Mouse (Mus musculus) limb, embryonic 14.5 days (tissue): ENCODE measurements around the gene Map4. TPM values are rescaled to one million over a fixed set of nuclear protein-coding genes. Genes with fewer than 3 reads are reported as not detected.

ENCODE experiments used
- ATAC-seq: fragments of 200-750 bp; cut with Nextera tagmentation; 2 replicates; pipeline ENCODE4 v1.8.0; 2017; ENCODE audit warnings: low read depth, moderate number of reproducible peaks, moderate TSS enrichment; ENCODE audit not compliant: low FRiP score
- DNase-seq: peaks from one replicate; pipeline ENCODE4 v3.0.0-alpha.2; 2015; ENCODE audit warnings: low spot score
- H3K27ac ChIP-seq: fragments of 300-500 bp; sonication (generic); replicated peaks from 2 replicates; pipeline ENCODE4 v1.5.1; 2014; ENCODE audit warnings: low read depth, mild to moderate bottlenecking, low read length, moderate library complexity, mixed read lengths
- H3K27me3 ChIP-seq: fragments of 300-500 bp; sonication (generic); 2 replicates; pipeline ENCODE4 v1.6.1; 2014; ENCODE audit warnings: low read length, mixed read lengths; ENCODE audit not compliant: control insufficient read depth, insufficient read depth
- H3K36me3 ChIP-seq: fragments of 300-500 bp; sonication (generic); 2 replicates; pipeline ENCODE4 v1.6.1; 2014; ENCODE audit warnings: mild to moderate bottlenecking, low read length, moderate library complexity, mixed read lengths; ENCODE audit not compliant: control insufficient read depth, insufficient read depth
- H3K4me1 ChIP-seq: fragments of 300-500 bp; sonication (generic); 2 replicates; pipeline ENCODE4 v1.6.1; 2014; ENCODE audit warnings: antibody characterized with exemption, low read length, mixed read lengths; ENCODE audit not compliant: control insufficient read depth, insufficient read depth
- H3K4me2 ChIP-seq: fragments of 300-500 bp; sonication (generic); replicated peaks from 2 replicates; pipeline ENCODE4 v1.6.1; 2014; ENCODE audit warnings: low read depth, mild to moderate bottlenecking, low read length, moderate library complexity; ENCODE audit not compliant: severe bottlenecking
- H3K4me3 ChIP-seq: fragments of 300-500 bp; sonication (generic); replicated peaks from 2 replicates; pipeline ENCODE4 v1.5.1; 2014; ENCODE audit warnings: low read length
- H3K9ac ChIP-seq: fragments of 300-500 bp; sonication (generic); 2 replicates; pipeline ENCODE4 v1.6.1; 2014; ENCODE audit warnings: mild to moderate bottlenecking, low read depth, low read length, moderate library complexity; ENCODE audit not compliant: severe bottlenecking
- H3K9me3 ChIP-seq: fragments of 300-500 bp; sonication (generic); 2 replicates; pipeline ENCODE4 v1.6.1; 2016; ENCODE audit warnings: low read length; ENCODE audit not compliant: control insufficient read depth
- POLR2A ChIP-seq: fragments of 200-500 bp; IDR thresholded peaks from 2 replicates; pipeline ENCODE4 v1.8.0; 2012; ENCODE audit warnings: inconsistent platforms, mild to moderate bottlenecking, moderate library complexity, borderline replicate concordance; ENCODE audit not compliant: insufficient read depth, insufficient read length; ENCODE audit errors: extremely low read depth
- WGBS: fragments of 180-500 bp; shearing (Covaris S2); extraction: QIAGEN DNeasy Blood & Tissue Kit; methylation state at CpG from one replicate; pipeline ENCODE4 v1.1.7; 2014; 5-methylcytosine and 5-hydroxymethylcytosine counted together
- polyA plus RNA-seq, 2 experiments: library from polyadenylated mRNA; depleted of rRNA in 1 of 2; stranded (reverse) in 1 of 2; unstranded in 1 of 2; fragments of >200 nt; fragmentation: Nextera tagmentation in 1 of 2; extraction: Ambion mirVana in 1 of 2; gene quantifications; 2 replicates each; pipeline versions ENCODE4 v1.2.1 to v1.2.3; 2012 to 2014

The Map4 gene
- polyA plus RNA-seq, 2 experiments: 76.6 to 161 TPM

- H3K9me3 ChIP-seq: no peaks in the 10 kb centered on the region
- no peak overlapping the region for H3K27ac ChIP-seq
- H3K4me3 ChIP-seq: no peak overlapping the region
- no peaks in the 10 kb centered on the region for H3K4me1 ChIP-seq
- H3K4me2 ChIP-seq: no peak overlapping the region
- TF ChIP-seq POLR2A: no peak
- DNase-seq: no peak
- no peak for ATAC-seq
- WGBS: 75% methylated on average over 6 of the region's 6 CpGs
- H3K9ac ChIP-seq: no peak overlapping the region
- H3K36me3 ChIP-seq: no peaks in the 10 kb centered on the region
- no peaks in the 10 kb centered on the region for H3K27me3 ChIP-seq
Measured at GRCm38 (mm10) chr9:109907774-109908465, 23.3 kb upstream of the Map4 start.

DNA sequence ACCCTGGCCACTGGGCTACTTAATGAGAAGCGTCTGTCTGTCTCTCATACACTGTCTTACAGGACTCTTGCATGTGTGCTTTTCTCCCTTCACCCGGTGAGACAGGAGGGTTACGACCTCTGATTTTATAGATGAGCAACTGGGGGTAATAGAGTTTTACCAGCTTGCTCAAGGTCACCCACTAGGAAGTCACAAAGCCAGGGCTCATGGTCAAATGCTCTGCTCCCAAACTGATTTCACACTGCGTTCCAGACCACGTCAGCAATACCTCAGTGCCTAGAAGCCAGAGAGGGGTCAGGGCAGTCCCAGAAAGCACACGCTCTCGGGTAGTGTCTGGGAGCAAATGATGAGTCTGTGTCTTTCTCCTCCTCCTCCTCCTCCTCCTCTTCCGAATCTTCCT lies 22.2 kb upstream of the Map4 start:
- DNase-seq: no peak
- Histone ChIP-seq H3K4me2 (no peak overlapping the region), H3K9me3 (no peaks in the 10 kb centered on the region), H3K27ac (no peak overlapping the region), H3K4me3 (no peak overlapping the region), H3K36me3 (no peaks in the 10 kb centered on the region), H3K9ac (no peak overlapping the region), H3K4me1 (no peaks in the 10 kb centered on the region), H3K27me3 (no peaks in the 10 kb centered on the region)
- no peak for ATAC-seq
- 66% methylated on average over 8 of the region's 8 CpGs for WGBS
- TF ChIP-seq POLR2A: no peak

GRCm38 (mm10) chr9:109909926-109910325 lies 21.3 kb upstream of the Map4 start:
- TF ChIP-seq POLR2A: no peak
- ATAC-seq: no peak
- WGBS: 94% methylated on average over 4 of the region's 4 CpGs

GRCm38 (mm10) chr9:109911779-109912178 lies 19.5 kb upstream of the Map4 start:
- ATAC-seq (no peak), DNase-seq (no peak)
- Histone ChIP-seq H3K4me1 (no peaks in the 10 kb centered on the region), H3K36me3 (no peaks in the 10 kb centered on the region), H3K4me2 (no peak overlapping the region), H3K9me3 (no peaks in the 10 kb centered on the region), H3K27ac (no peak overlapping the region), H3K9ac (no peak overlapping the region), H3K4me3 (no peak overlapping the region), H3K27me3 (no peaks in the 10 kb centered on the region)
- WGBS: 83% methylated on average over 7 of the region's 7 CpGs
- no peak for TF ChIP-seq POLR2A

More at GRCm38 (mm10) chr9:109909926-109910325, 21.3 kb upstream of the Map4 start:
- Histone ChIP-seq H3K27me3 (no peaks in the 10 kb centered on the region), H3K27ac (no peak overlapping the region), H3K9ac (no peak overlapping the region), H3K9me3 (no peaks in the 10 kb centered on the region), H3K4me2 (no peak overlapping the region), H3K36me3 (no peaks in the 10 kb centered on the region), H3K4me3 (no peak overlapping the region), H3K4me1 (no peaks in the 10 kb centered on the region)
- DNase-seq: no peak

DNA sequence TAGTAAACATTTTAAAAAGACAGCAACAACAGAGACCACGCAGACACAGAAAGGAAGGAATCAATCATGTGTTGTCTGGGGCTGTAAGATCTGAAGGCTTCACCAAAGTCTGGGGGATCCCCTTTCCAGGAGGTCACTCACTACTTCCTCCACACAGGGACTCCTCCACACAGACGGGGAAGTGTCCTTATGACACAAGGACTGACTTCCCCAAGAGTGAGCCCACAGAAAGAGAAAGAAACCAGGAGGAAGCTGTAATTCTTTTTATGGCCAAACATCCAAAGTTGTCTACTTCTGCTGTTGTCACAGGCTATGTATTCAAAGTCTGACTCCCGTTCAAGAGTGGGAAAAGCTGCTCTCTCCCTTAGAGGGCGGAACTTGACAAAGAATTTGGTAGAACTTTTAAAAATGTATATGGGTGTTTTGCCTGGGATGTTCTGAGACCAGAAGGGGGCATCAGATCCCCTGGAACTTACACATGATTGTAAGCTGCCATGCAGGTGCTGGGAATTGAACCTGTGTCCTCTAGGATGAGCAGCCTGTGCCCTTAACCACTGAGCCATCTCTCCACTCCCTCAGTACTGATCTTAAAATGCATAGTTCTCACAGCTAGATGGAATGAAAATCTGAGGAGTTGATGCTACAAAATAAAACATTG lies 16.9 kb upstream of the Map4 start:
- Histone ChIP-seq H3K36me3 (no peaks in the 10 kb centered on the region), H3K4me1 (no peaks in the 10 kb centered on the region), H3K9me3 (no peaks in the 10 kb centered on the region), H3K9ac (no peak overlapping the region), H3K4me2 (no peak overlapping the region), H3K27me3 (no peaks in the 10 kb centered on the region), H3K4me3 (no peak overlapping the region), H3K27ac (no peak overlapping the region)
- DNase-seq: no peak
- ATAC-seq: no peak
- TF ChIP-seq POLR2A: no peak
- WGBS: 63% methylated on average over 4 of the region's 4 CpGs
